Mouse (Mus musculus): ENCODE measurements around the gene Smarca2.

DNA sequence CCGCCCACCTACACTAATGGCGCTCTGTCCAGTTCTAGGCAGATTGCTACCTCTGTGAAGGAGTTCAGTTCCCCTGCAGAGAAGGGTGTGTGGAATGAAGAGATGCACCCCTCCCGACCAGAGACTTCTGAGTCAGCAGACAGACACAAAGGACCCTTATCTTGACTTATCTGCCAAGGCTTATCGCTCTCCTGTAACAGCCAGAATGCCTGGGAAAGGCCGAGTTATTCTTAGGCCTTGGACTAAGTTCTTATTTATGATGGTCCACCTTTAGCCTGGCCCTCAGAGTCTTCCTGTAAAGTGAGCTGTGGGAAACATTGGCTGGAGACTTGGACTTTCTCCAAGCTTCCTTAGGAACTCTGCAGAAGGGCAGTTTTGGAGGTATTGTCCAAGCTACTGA is 8.8 kb downstream of the Smarca2 start:
- TF ChIP-seq POLR2A (IDR thresholded peaks at IDR 0.05; ENCODE audit: low read depth, low read length) (no peak), CTCF (IDR thresholded peaks at IDR 0.05; ENCODE audit: extremely low read depth, insufficient read depth, insufficient read length, insufficient replicate concordance) (no peak)

All from spleen, adult 2 months (tissue).